Mouse (Mus musculus) midbrain, embryonic 14.5 days (tissue): ENCODE measurements around the gene Dcaf6. TPM values are rescaled to one million over a fixed set of nuclear protein-coding genes. Genes with fewer than 3 reads are reported as not detected.

Source experiments
- ATAC-seq: fragments of 200-750 bp; cut with Nextera tagmentation; 2 replicates; pipeline ENCODE4 v1.8.0; 2017; ENCODE audit warnings: moderate number of reproducible peaks, moderate library complexity; ENCODE audit not compliant: low FRiP score, low TSS enrichment
- DNase-seq: peaks from one replicate; pipeline ENCODE4 v3.0.0-alpha.2; 2015
- H3K27ac ChIP-seq: fragments of 300-500 bp; sonication (generic); replicated peaks from 2 replicates; pipeline ENCODE4 v1.5.1; 2014; ENCODE audit warnings: mild to moderate bottlenecking, low read depth, low read length, moderate library complexity
- H3K27me3 ChIP-seq: fragments of 300-500 bp; sonication (generic); 2 replicates; pipeline ENCODE4 v1.6.1; 2014; ENCODE audit warnings: low read length, control low read depth, mixed read lengths; ENCODE audit not compliant: control insufficient read depth, insufficient read depth
- H3K36me3 ChIP-seq: fragments of 300-500 bp; sonication (generic); 2 replicates; pipeline ENCODE4 v1.6.1; 2014; ENCODE audit warnings: low read length, control low read depth; ENCODE audit not compliant: control insufficient read depth, insufficient read depth
- H3K4me1 ChIP-seq: fragments of 300-500 bp; sonication (generic); 2 replicates; pipeline ENCODE4 v1.6.1; 2014; ENCODE audit warnings: mild to moderate bottlenecking, antibody characterized with exemption, low read length, control low read depth; ENCODE audit not compliant: control insufficient read depth, insufficient read depth
- H3K4me2 ChIP-seq: fragments of 300-500 bp; sonication (generic); 2 replicates; pipeline ENCODE4 v1.6.1; 2014; ENCODE audit warnings: mild to moderate bottlenecking, low read length, moderate library complexity
- H3K4me3 ChIP-seq: fragments of 300-500 bp; sonication (generic); replicated peaks from 2 replicates; pipeline ENCODE4 v1.5.1; 2014; ENCODE audit warnings: low read depth, low read length
- H3K9ac ChIP-seq: fragments of 300-500 bp; sonication (generic); replicated peaks from 2 replicates; pipeline ENCODE4 v1.6.1; 2014; ENCODE audit warnings: mild to moderate bottlenecking, low read length, moderate library complexity
- H3K9me3 ChIP-seq: fragments of 300-500 bp; sonication (generic); 2 replicates; pipeline ENCODE4 v1.6.1; 2016; ENCODE audit warnings: low read length, control low read depth, mixed read lengths; ENCODE audit not compliant: control insufficient read depth
- WGBS: fragments of 180-500 bp; shearing (Covaris S2); extraction: QIAGEN DNeasy Blood & Tissue Kit; methylation state at CpG from one replicate; pipeline ENCODE4 v1.1.7; 2014; 5-methylcytosine and 5-hydroxymethylcytosine counted together
- polyA plus RNA-seq: library from polyadenylated mRNA; unstranded; fragments of >200 nt; fragmentation: Nextera tagmentation; extraction: Ambion mirVana; gene quantifications from 2 replicates; pipeline ENCODE4 v1.2.1, GENCODE M21; 2014

The Dcaf6 gene
- polyA plus RNA-seq, 1 experiment from 2014 or later, result 18.5 TPM

- ATAC-seq (peak; percentile 86), DNase-seq (peak; percentile 81)
- H3K36me3 ChIP-seq, result no peaks in the 10 kb centered on the region
- peak overlapping the region; percentile 93 for H3K27ac ChIP-seq
- no peaks in the 10 kb centered on the region for H3K27me3 ChIP-seq
- H3K4me2 ChIP-seq, result peak overlapping the region; percentile 77
- under 1% methylated on average over 55 of the region's 71 CpGs for WGBS
- H3K4me3 ChIP-seq, result peak overlapping the region; percentile 86
- peaks cover 28% of the 10 kb centered on the region for H3K4me1 ChIP-seq
- H3K9me3 ChIP-seq, result no peaks in the 10 kb centered on the region
- H3K9ac ChIP-seq, result peak overlapping the region; percentile 98
Observed at GRCm38 (mm10) chr1:165281351-165282221, 178.7 kb downstream of the Dcaf6 start.

- peak; percentile 25 for DNase-seq
- ATAC-seq, result no peak
- Histone ChIP-seq H3K27me3 (no peaks in the 10 kb centered on the region), H3K4me2 (peak overlapping the region; percentile 77), H3K36me3 (no peaks in the 10 kb centered on the region), H3K27ac (peak overlapping the region; percentile 93), H3K9ac (peak overlapping the region; percentile 98), H3K4me3 (peak overlapping the region; percentile 86), H3K9me3 (no peaks in the 10 kb centered on the region), H3K4me1 (peaks cover 28% of the 10 kb centered on the region)
- 32% methylated on average over 10 of the region's 10 CpGs for WGBS
Observed at GRCm38 (mm10) chr1:165280741-165281140, 179.5 kb downstream of the Dcaf6 start.

Other genes with a start within 250 kb of the Dcaf6 start
- gene Tiprl, start 223.5 kb downstream of the Dcaf6 start, polyA plus RNA-seq, result 145 and 150 TPM in 2 replicates
- gene Gpr161, start 164.7 kb downstream of the Dcaf6 start, polyA plus RNA-seq, result 6.2 and 7.5 TPM in 2 replicates
- 208 and 224 TPM in 2 replicates for gene Mpc2, start 162 bp upstream of the Dcaf6 start, polyA plus RNA-seq
- gene Adcy10, start 24.7 kb upstream of the Dcaf6 start, polyA plus RNA-seq, result 0.13 and 0.57 TPM in 2 replicates
- gene Mpzl1, start 174.1 kb upstream of the Dcaf6 start, polyA plus RNA-seq, result 138 and 159 TPM in 2 replicates
- gene Rcsd1, start 249.3 kb upstream of the Dcaf6 start, polyA plus RNA-seq, result 2.5 and 4.7 TPM in 2 replicates